Mouse (Mus musculus): ENCODE data around the gene Tbc1d2. TPM values are rescaled to one million over a fixed set of nuclear protein-coding genes. Genes with fewer than 3 reads are reported as not detected.
"Not testable (repeated sequence)": the region's sequence is repeated elsewhere in the genome, so short reads cannot be mapped to it uniquely, and the experiment has no call there.

Tbc1d2 gene
- polyA plus RNA-seq, 1 experiment from 2014 or later, result 0.55 TPM

- no peaks in the 10 kb centered on the region for H3K9me3 ChIP-seq (replicated peaks)
- H3K9ac ChIP-seq, result peak overlapping the region; percentile 52
- peaks cover 13% of the 10 kb centered on the region for H3K4me1 ChIP-seq (replicated peaks)
- ATAC-seq (replicated peaks; ENCODE audit: insufficient number of reproducible peaks, insufficient read depth, low FRiP score, low read depth), result 0 out of 2 replicates have a peak, but pooled peaks have one; percentile 9
- peak overlapping the region; percentile 57 for H3K4me3 ChIP-seq
- peaks cover 94% of the 10 kb centered on the region for H3K27me3 ChIP-seq
- H3K36me3 ChIP-seq, result no peaks in the 10 kb centered on the region
- peak overlapping the region; percentile 97 for H3K4me2 ChIP-seq
- no peak overlapping the region for H3K27ac ChIP-seq
- under 1% methylated on average over 52 of the region's 52 CpGs for WGBS
Observed at GRCm38 (mm10) chr4:46601258-46601843, 48.7 kb downstream of the Tbc1d2 start.

GRCm38 (mm10) chr4:46600473-46601257 is 49.3 kb downstream of the Tbc1d2 start:
- ATAC-seq (replicated peaks; ENCODE audit: insufficient number of reproducible peaks, insufficient read depth, low FRiP score, low read depth), result no peak

GRCm38 (mm10) chr4:46599609-46600008 is 50.4 kb downstream of the Tbc1d2 start:
- ATAC-seq (replicated peaks; ENCODE audit: insufficient number of reproducible peaks, insufficient read depth, low FRiP score, low read depth); H3K9me3 ChIP-seq (replicated peaks); H3K9ac ChIP-seq; H3K4me3 ChIP-seq; H3K27ac ChIP-seq; H3K36me3 ChIP-seq; H3K4me2 ChIP-seq: not testable (repeated sequence)
- WGBS, result 65% methylated on average over 12 of the region's 12 CpGs
- Histone ChIP-seq H3K4me1 (replicated peaks) (peaks cover 13% of the 10 kb centered on the region), H3K27me3 (peaks cover 85% of the 10 kb centered on the region)

More at GRCm38 (mm10) chr4:46600473-46601257, 49.3 kb downstream of the Tbc1d2 start:
- H3K4me3 ChIP-seq, result peak overlapping the region; percentile 57
- H3K36me3 ChIP-seq, result no peaks in the 10 kb centered on the region
- 36% methylated on average over 20 of the region's 20 CpGs for WGBS
- peak overlapping the region; percentile 52 for H3K9ac ChIP-seq
- peak overlapping the region; percentile 97 for H3K4me2 ChIP-seq
- H3K27me3 ChIP-seq, result peaks cover 95% of the 10 kb centered on the region
- H3K27ac ChIP-seq, result no peak overlapping the region
- H3K9me3 ChIP-seq (replicated peaks), result no peaks in the 10 kb centered on the region
- H3K4me1 ChIP-seq (replicated peaks), result peaks cover 13% of the 10 kb centered on the region

- 59% methylated on average over 6 of the region's 6 CpGs for WGBS
- H3K4me1 ChIP-seq (replicated peaks), result peaks cover 13% of the 10 kb centered on the region
- no peak overlapping the region for H3K9ac ChIP-seq
- H3K27me3 ChIP-seq, result peaks cover 79% of the 10 kb centered on the region
- no peaks in the 10 kb centered on the region for H3K36me3 ChIP-seq
- H3K9me3 ChIP-seq (replicated peaks), result no peaks in the 10 kb centered on the region
- H3K4me2 ChIP-seq, result peak overlapping the region; percentile 10; the same call in 1 of the 2 replicates
- no peak for ATAC-seq (replicated peaks; ENCODE audit: insufficient number of reproducible peaks, insufficient read depth, low FRiP score, low read depth)
- no peak overlapping the region for H3K27ac ChIP-seq
- no peak overlapping the region for H3K4me3 ChIP-seq
Observed at GRCm38 (mm10) chr4:46598981-46599380, 51.0 kb downstream of the Tbc1d2 start.

GRCm38 (mm10) chr4:46598111-46598510 is 51.9 kb downstream of the Tbc1d2 start:
- Histone ChIP-seq H3K4me3 (no peak overlapping the region), H3K4me1 (replicated peaks) (peaks cover 13% of the 10 kb centered on the region), H3K27me3 (peaks cover 70% of the 10 kb centered on the region), H3K36me3 (no peaks in the 10 kb centered on the region), H3K9ac (no peak overlapping the region), H3K9me3 (replicated peaks) (no peaks in the 10 kb centered on the region), H3K4me2 (peak overlapping the region; percentile 36; the same call in 1 of the 2 replicates), H3K27ac (no peak overlapping the region)
- no peak for ATAC-seq (replicated peaks; ENCODE audit: insufficient number of reproducible peaks, insufficient read depth, low FRiP score, low read depth)
- WGBS, result 56% methylated on average over 10 of the region's 10 CpGs

GRCm38 (mm10) chr4:46597286-46597961 is 52.6 kb downstream of the Tbc1d2 start:
- ATAC-seq (replicated peaks; ENCODE audit: insufficient number of reproducible peaks, insufficient read depth, low FRiP score, low read depth), result no peak
- peaks cover 13% of the 10 kb centered on the region for H3K4me1 ChIP-seq (replicated peaks)
- H3K9me3 ChIP-seq (replicated peaks), result no peaks in the 10 kb centered on the region
- 49% methylated on average over 11 of the region's 11 CpGs for WGBS
- no peak overlapping the region for H3K4me3 ChIP-seq
- H3K27me3 ChIP-seq, result peaks cover 64% of the 10 kb centered on the region
- no peak overlapping the region; the same call in 1 of the 2 replicates for H3K27ac ChIP-seq
- no peak overlapping the region for H3K9ac ChIP-seq
- H3K4me2 ChIP-seq, result peak overlapping the region; percentile 10; the same call in 1 of the 2 replicates
- no peaks in the 10 kb centered on the region for H3K36me3 ChIP-seq

- peaks cover 53% of the 10 kb centered on the region for H3K27me3 ChIP-seq
- no peak for ATAC-seq (replicated peaks; ENCODE audit: insufficient number of reproducible peaks, insufficient read depth, low FRiP score, low read depth)
- no peak overlapping the region for H3K4me2 ChIP-seq
- no peak overlapping the region for H3K27ac ChIP-seq
- H3K36me3 ChIP-seq, result no peaks in the 10 kb centered on the region
- WGBS, result 62% methylated on average over 6 of the region's 6 CpGs
- no peak overlapping the region for H3K9ac ChIP-seq
- no peaks in the 10 kb centered on the region for H3K9me3 ChIP-seq (replicated peaks)
- peaks cover 5% of the 10 kb centered on the region for H3K4me1 ChIP-seq (replicated peaks)
- H3K4me3 ChIP-seq, result no peak overlapping the region
Observed at GRCm38 (mm10) chr4:46596398-46596797, 53.6 kb downstream of the Tbc1d2 start.

GRCm38 (mm10) chr4:46594131-46594530 is 55.9 kb downstream of the Tbc1d2 start:
- Histone ChIP-seq H3K4me1 (replicated peaks) (no peaks in the 10 kb centered on the region; the same call in 1 of the 2 replicates), H3K4me2 (no peak overlapping the region), H3K36me3 (no peaks in the 10 kb centered on the region), H3K27ac (no peak overlapping the region), H3K9me3 (replicated peaks) (no peaks in the 10 kb centered on the region), H3K9ac (no peak overlapping the region), H3K27me3 (peaks cover 32% of the 10 kb centered on the region), H3K4me3 (no peak overlapping the region)
- 83% methylated on average over 5 of the region's 5 CpGs for WGBS
- ATAC-seq (replicated peaks; ENCODE audit: insufficient number of reproducible peaks, insufficient read depth, low FRiP score, low read depth), result no peak

GRCm38 (mm10) chr4:46593472-46593871 is 56.5 kb downstream of the Tbc1d2 start:
- H3K27ac ChIP-seq, result no peak overlapping the region
- ATAC-seq (replicated peaks; ENCODE audit: insufficient number of reproducible peaks, insufficient read depth, low FRiP score, low read depth), result no peak
- WGBS, result 41% methylated on average over 6 of the region's 6 CpGs
- no peak overlapping the region for H3K4me3 ChIP-seq
- H3K9ac ChIP-seq, result no peak overlapping the region
- H3K36me3 ChIP-seq, result no peaks in the 10 kb centered on the region
- no peak overlapping the region for H3K4me2 ChIP-seq
- H3K4me1 ChIP-seq (replicated peaks), result no peaks in the 10 kb centered on the region; the same call in 1 of the 2 replicates
- no peaks in the 10 kb centered on the region for H3K9me3 ChIP-seq (replicated peaks)
- peaks cover 27% of the 10 kb centered on the region for H3K27me3 ChIP-seq

GRCm38 (mm10) chr4:46591833-46592520 is 58.0 kb downstream of the Tbc1d2 start:
- no peak for ATAC-seq (replicated peaks; ENCODE audit: insufficient number of reproducible peaks, insufficient read depth, low FRiP score, low read depth)
- no peaks in the 10 kb centered on the region for H3K9me3 ChIP-seq (replicated peaks)
- 74% methylated on average over 9 of the region's 9 CpGs for WGBS
- no peak overlapping the region for H3K9ac ChIP-seq
- peaks cover 11% of the 10 kb centered on the region for H3K4me1 ChIP-seq (replicated peaks)
- H3K4me3 ChIP-seq, result no peak overlapping the region
- H3K36me3 ChIP-seq, result no peaks in the 10 kb centered on the region
- peaks cover 13% of the 10 kb centered on the region for H3K27me3 ChIP-seq
- H3K27ac ChIP-seq, result no peak overlapping the region
- H3K4me2 ChIP-seq, result no peak overlapping the region

- Histone ChIP-seq H3K9ac (no peak overlapping the region), H3K4me2 (no peak overlapping the region), H3K27me3 (peaks cover 2% of the 10 kb centered on the region; the same call in 1 of the 2 replicates), H3K4me3 (no peak overlapping the region), H3K9me3 (replicated peaks) (no peaks in the 10 kb centered on the region), H3K27ac (no peak overlapping the region), H3K4me1 (replicated peaks) (peaks cover 22% of the 10 kb centered on the region), H3K36me3 (no peaks in the 10 kb centered on the region)
- no peak for ATAC-seq (replicated peaks; ENCODE audit: insufficient number of reproducible peaks, insufficient read depth, low FRiP score, low read depth)
- 52% methylated on average over 4 of the region's 4 CpGs for WGBS
Observed at GRCm38 (mm10) chr4:46590810-46591209, 59.2 kb downstream of the Tbc1d2 start.

Measured in heart, embryonic 15.5 days (tissue).